Mouse (Mus musculus): Measurements from ENCODE around the gene Ccdc27. TPM values are rescaled to one million over a fixed set of nuclear protein-coding genes. Genes with fewer than 3 reads are reported as not detected.

Ccdc27 gene
- polyA plus RNA-seq, 1 experiment from 2014 or later: not detected

DNA sequence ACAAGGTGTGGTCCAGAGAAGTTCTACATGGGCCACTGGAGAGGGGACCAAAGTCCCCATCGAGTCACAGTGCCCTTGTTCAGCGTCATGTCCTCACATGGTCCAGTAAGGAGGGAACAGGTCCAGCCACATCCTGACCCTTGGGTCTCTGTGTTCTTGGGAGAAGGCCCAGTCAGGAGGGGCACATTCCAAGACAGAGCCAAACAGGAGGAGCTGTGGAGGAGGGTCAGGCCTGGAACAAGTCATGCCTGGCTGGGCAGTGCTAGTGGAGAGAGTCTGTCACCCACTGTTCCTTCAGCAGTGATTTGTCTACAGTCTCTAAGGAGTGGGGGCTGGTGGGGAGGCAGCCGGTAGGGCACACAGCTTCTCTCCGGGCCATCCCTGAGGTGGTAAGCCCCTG is 20.1 kb downstream of the Ccdc27 start:
- Histone ChIP-seq H3K9me3 (ENCODE audit: control insufficient read depth, low read length) (no peaks in the 10 kb centered on the region), H3K9ac (ENCODE audit: low read length) (no peak overlapping the region), H3K36me3 (ENCODE audit: control insufficient read depth, insufficient read depth, low read length) (peaks cover 27% of the 10 kb centered on the region), H3K27ac (ENCODE audit: low read depth, low read length) (no peak overlapping the region), H3K4me2 (no peak overlapping the region), H3K4me3 (ENCODE audit: low read depth, low read length) (no peak overlapping the region), H3K4me1 (ENCODE audit: control insufficient read depth, insufficient read depth, low read length) (peaks cover 14% of the 10 kb centered on the region), H3K27me3 (ENCODE audit: control insufficient read depth, insufficient read depth, low read length) (peaks cover 2% of the 10 kb centered on the region; the same call in 1 of the 2 replicates)
- ATAC-seq (ENCODE audit: low FRiP score) (no peak), DNase-seq (ENCODE audit: low spot score, missing footprints) (no peak)
- 82% methylated on average over 4 of the region's 4 CpGs for WGBS

DNA sequence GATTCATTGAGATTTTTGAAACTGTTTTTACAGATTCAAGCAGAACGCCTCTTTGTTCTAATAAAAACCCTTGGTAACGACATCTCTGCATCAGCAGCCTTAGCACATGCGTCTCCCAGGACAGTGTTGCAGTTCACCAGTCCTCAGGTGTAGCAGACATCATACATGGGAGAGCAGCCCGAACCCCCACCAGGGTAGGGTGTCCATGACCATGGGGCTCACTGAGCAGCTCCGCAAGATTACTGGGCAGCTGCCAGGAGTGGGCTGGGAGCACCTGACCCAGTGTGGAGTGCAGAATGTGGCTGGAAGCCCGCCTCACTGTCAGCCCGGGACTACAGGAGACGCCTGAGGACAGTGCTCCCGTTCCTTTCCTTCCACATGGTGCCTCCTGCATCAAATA is 21.0 kb downstream of the Ccdc27 start:
- WGBS: 93% methylated on average over 9 of the region's 9 CpGs
- no peak for DNase-seq (ENCODE audit: low spot score, missing footprints)
- ATAC-seq (ENCODE audit: low FRiP score): no peak
- no peak overlapping the region for H3K9ac ChIP-seq (ENCODE audit: low read length)
- H3K27ac ChIP-seq (ENCODE audit: low read depth, low read length): no peak overlapping the region
- H3K36me3 ChIP-seq (ENCODE audit: control insufficient read depth, insufficient read depth, low read length): peaks cover 34% of the 10 kb centered on the region
- peaks cover 2% of the 10 kb centered on the region; the same call in 1 of the 2 replicates for H3K27me3 ChIP-seq (ENCODE audit: control insufficient read depth, insufficient read depth, low read length)
- H3K4me1 ChIP-seq (ENCODE audit: control insufficient read depth, insufficient read depth, low read length): peaks cover 14% of the 10 kb centered on the region
- no peak overlapping the region for H3K4me2 ChIP-seq
- H3K9me3 ChIP-seq (ENCODE audit: control insufficient read depth, low read length): no peaks in the 10 kb centered on the region
- no peak overlapping the region for H3K4me3 ChIP-seq (ENCODE audit: low read depth, low read length)

DNA sequence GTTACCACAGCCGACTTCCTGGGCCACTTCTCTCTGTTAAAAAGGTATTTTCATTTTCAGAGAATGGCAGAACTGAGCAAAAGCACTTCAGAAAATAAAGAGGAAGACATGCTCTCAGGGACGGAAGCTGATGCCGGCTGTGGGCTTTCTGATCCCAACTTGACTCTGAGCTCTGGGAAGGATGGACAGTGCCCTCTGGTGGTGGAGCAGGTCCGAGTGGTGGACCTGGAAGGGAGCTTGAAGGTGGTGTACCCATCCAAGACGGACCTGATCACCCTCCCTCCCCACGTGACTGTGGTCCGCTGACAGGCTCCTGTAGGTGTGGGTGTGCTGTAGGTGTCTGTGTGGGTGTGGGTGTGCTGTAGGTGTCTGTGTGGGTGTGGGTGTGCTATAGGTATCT is 22.9 kb downstream of the Ccdc27 start:
- peaks cover 4% of the 10 kb centered on the region; the same call in 1 of the 2 replicates for H3K4me1 ChIP-seq (ENCODE audit: control insufficient read depth, insufficient read depth, low read length)
- no peak overlapping the region for H3K9ac ChIP-seq (ENCODE audit: low read length)
- H3K4me3 ChIP-seq (ENCODE audit: low read depth, low read length): no peak overlapping the region
- H3K4me2 ChIP-seq: no peak overlapping the region
- no peak for DNase-seq (ENCODE audit: low spot score, missing footprints)
- H3K27me3 ChIP-seq (ENCODE audit: control insufficient read depth, insufficient read depth, low read length): no peaks in the 10 kb centered on the region
- WGBS: 76% methylated on average over 7 of the region's 7 CpGs
- ATAC-seq (ENCODE audit: low FRiP score): no peak
- H3K27ac ChIP-seq (ENCODE audit: low read depth, low read length): no peak overlapping the region
- no peaks in the 10 kb centered on the region for H3K9me3 ChIP-seq (ENCODE audit: control insufficient read depth, low read length)
- H3K36me3 ChIP-seq (ENCODE audit: control insufficient read depth, insufficient read depth, low read length): peaks cover 39% of the 10 kb centered on the region

DNA sequence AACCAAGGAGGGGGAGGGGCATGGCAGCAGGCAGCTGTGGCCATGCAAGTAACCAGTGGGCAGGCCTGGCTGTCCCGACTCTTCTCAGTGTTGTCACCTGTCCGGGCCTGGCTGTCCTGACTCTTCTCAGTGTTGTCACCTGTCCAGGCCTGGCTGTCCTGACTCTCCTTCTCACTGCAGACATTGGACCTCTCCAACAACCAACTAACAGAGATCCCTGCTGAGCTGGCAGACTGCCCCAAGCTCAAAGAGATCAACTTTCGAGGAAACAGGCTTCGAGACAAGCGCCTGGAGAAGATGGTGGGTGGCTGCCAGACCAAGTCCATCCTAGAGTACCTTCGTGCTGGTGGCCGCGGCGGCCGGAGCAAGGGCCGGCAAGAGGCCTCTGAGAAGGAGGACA is 27.0 kb downstream of the Ccdc27 start:
- H3K4me1 ChIP-seq (ENCODE audit: control insufficient read depth, insufficient read depth, low read length): peaks cover 12% of the 10 kb centered on the region
- H3K4me2 ChIP-seq: no peak overlapping the region
- H3K36me3 ChIP-seq (ENCODE audit: control insufficient read depth, insufficient read depth, low read length): peaks cover 33% of the 10 kb centered on the region
- WGBS: 94% methylated on average over 11 of the region's 11 CpGs
- H3K4me3 ChIP-seq (ENCODE audit: low read depth, low read length): no peak overlapping the region
- H3K9me3 ChIP-seq (ENCODE audit: control insufficient read depth, low read length): no peaks in the 10 kb centered on the region
- ATAC-seq (ENCODE audit: low FRiP score) (no peak), DNase-seq (ENCODE audit: low spot score, missing footprints) (no peak)
- no peaks in the 10 kb centered on the region for H3K27me3 ChIP-seq (ENCODE audit: control insufficient read depth, insufficient read depth, low read length)
- H3K27ac ChIP-seq (ENCODE audit: low read depth, low read length): no peak overlapping the region
- no peak overlapping the region for H3K9ac ChIP-seq (ENCODE audit: low read length)

DNA sequence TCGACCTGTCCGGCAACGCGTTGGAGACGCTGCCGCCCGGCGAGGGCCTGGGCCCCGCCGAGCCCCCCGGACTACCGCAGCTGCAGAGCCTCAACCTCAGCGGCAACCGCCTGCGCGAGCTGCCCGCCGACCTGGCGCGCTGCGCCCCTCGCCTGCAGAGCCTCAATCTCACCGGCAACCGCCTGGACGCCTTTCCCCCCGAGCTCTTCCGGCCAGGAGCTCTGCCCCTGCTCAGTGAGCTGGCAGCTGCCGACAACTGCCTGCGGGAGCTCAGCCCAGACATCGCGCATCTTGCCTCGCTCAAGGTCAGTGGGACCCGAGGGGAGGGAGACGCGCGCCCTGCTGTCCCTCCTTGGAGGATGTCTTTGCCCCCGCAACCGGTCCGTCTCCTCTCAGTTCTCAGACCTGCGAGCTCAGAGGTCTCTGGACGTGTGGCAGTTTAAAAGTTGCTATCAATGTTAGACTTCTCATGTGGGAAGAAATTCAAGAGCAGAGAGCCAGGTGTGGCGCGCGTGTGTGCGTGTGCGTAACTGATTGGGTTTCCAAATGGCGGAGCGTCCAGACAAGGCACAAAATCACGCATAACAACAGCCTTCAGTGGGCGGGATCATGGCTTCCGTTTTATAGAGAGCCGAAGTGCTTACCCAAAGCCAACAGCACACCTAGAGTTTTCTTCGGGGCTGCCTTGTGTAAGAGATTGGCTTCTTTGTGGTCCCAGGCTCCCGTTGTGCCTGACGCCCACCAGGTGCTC is 30.2 kb downstream of the Ccdc27 start:
- Histone ChIP-seq H3K4me3 (ENCODE audit: low read depth, low read length) (peak overlapping the region; percentile 100), H3K27ac (ENCODE audit: low read depth, low read length) (no peak overlapping the region), H3K9ac (ENCODE audit: low read length) (peak overlapping the region; percentile 93), H3K36me3 (ENCODE audit: control insufficient read depth, insufficient read depth, low read length) (peaks cover 11% of the 10 kb centered on the region), H3K9me3 (ENCODE audit: control insufficient read depth, low read length) (no peaks in the 10 kb centered on the region), H3K27me3 (ENCODE audit: control insufficient read depth, insufficient read depth, low read length) (no peaks in the 10 kb centered on the region), H3K4me2 (peak overlapping the region; percentile 99), H3K4me1 (ENCODE audit: control insufficient read depth, insufficient read depth, low read length) (peaks cover 12% of the 10 kb centered on the region)
- WGBS: 3% methylated on average over 51 of the region's 55 CpGs
- no peak for ATAC-seq (ENCODE audit: low FRiP score)
- no peak for DNase-seq (ENCODE audit: low spot score, missing footprints)

DNA sequence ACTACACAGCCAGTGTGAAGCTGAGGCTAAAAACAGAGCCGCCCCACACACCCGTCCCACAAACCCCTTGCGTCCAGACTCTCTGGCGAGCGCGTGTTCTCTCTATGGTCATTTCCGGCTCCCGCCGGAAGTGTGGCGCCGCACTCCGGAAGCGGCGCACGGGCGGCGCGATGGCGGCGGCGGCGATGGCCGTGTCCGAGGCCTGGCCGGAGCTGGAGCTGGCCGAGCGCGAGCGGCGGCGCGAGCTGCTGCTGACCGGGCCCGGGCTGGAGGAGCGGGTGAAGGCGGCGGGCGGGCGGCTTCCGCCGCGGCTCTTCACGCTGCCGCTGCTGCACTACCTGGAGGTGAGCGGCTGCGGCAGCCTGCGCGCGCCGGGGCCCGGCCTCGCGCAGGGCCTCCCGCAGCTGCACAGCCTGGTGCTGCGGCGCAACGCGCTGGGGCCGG is 30.8 kb downstream of the Ccdc27 start, which contains the start of gene Lrrc47:
TSS of gene Lrrc47 (plus strand) at position 86 of the 444 bp plus-strand sequence.
- no peaks in the 10 kb centered on the region for H3K27me3 ChIP-seq (ENCODE audit: control insufficient read depth, insufficient read depth, low read length)
- H3K4me1 ChIP-seq (ENCODE audit: control insufficient read depth, insufficient read depth, low read length): peaks cover 12% of the 10 kb centered on the region
- H3K9me3 ChIP-seq (ENCODE audit: control insufficient read depth, low read length): no peaks in the 10 kb centered on the region
- no peak within 1 kb of the TSS for H3K27ac ChIP-seq (ENCODE audit: low read depth, low read length)
- H3K36me3 ChIP-seq (ENCODE audit: control insufficient read depth, insufficient read depth, low read length): peaks cover 7% of the 10 kb centered on the region
- DNase-seq (ENCODE audit: low spot score, missing footprints): peak; percentile 98
- H3K9ac ChIP-seq (ENCODE audit: low read length): peak within 1 kb of the TSS; percentile 93
- WGBS: 0% methylated on average over 49 of the region's 59 CpGs
- peak within 1 kb of the TSS; percentile 100 for H3K4me3 ChIP-seq (ENCODE audit: low read depth, low read length)
- peak; percentile 96 for ATAC-seq (ENCODE audit: low FRiP score)
- H3K4me2 ChIP-seq: peak within 1 kb of the TSS; percentile 99

DNA sequence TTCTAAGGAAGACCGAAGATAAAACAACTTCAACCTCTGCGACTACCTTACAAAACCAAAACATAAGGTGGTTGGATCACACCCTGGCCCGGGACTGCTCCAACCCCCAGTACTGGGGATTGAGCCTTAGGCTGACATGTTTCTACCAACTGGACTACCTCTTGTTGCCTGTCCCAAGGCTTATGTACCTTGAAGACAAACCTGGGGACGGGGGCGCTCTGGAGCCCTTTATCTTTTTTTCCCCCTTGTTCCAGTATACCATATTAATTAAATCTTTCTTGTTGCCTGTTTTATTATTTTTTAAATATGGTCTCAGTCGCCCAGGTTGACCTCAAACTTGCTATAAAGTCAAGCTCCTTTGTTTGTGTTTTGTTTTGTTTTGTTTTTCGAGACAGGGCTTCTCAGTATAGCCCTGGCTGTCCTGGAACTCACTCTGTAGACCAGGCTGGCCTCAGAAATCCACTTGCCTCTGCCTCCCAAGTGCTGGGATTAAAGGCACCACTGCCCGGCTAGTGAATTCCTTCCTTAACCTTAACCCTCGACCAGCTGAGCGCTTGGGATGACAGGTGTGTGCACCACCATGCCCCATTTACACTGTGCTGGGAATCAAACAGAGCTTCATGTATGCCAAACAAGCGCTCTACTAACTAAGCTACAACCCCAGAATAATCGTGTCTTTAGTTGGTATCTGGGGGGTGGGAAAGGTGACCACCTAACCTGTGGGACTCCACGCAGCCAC is 31.4 kb downstream of the Ccdc27 start:
- Histone ChIP-seq H3K9ac (ENCODE audit: low read length) (peak overlapping the region; percentile 93), H3K4me2 (peak overlapping the region; percentile 99), H3K27me3 (ENCODE audit: control insufficient read depth, insufficient read depth, low read length) (no peaks in the 10 kb centered on the region), H3K27ac (ENCODE audit: low read depth, low read length) (no peak overlapping the region), H3K4me1 (ENCODE audit: control insufficient read depth, insufficient read depth, low read length) (peaks cover 12% of the 10 kb centered on the region), H3K4me3 (ENCODE audit: low read depth, low read length) (peak overlapping the region; percentile 100), H3K9me3 (ENCODE audit: control insufficient read depth, low read length) (no peaks in the 10 kb centered on the region), H3K36me3 (ENCODE audit: control insufficient read depth, insufficient read depth, low read length) (peaks cover 12% of the 10 kb centered on the region)
- 31% methylated on average over 13 of the region's 13 CpGs for WGBS
- DNase-seq (ENCODE audit: low spot score, missing footprints): no peak
- peak; percentile 65 for ATAC-seq (ENCODE audit: low FRiP score)

DNA sequence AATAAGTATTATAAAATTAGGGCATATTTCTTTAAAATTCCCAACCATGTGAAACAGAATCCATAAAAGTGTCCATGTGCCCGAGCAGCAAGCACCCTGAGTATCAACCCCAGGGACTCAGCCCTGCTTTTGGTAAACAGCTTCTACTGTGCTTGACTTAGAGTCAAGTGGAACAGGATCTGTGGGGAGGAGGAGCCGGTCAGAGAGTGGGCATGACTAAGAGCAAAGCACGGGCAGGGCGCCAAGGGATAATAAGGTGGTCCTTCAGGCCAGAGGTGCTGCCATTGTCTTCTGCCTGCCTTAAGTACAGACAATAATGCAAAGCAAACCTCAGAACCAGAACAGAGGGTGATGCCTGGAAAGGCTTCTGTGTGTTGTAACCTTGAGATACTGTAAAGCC is 34.7 kb downstream of the Ccdc27 start:
- 79% methylated on average over 4 of the region's 4 CpGs for WGBS
- H3K4me3 ChIP-seq (ENCODE audit: low read depth, low read length): no peak overlapping the region
- ATAC-seq (ENCODE audit: low FRiP score) (no peak), DNase-seq (ENCODE audit: low spot score, missing footprints) (no peak)
- no peaks in the 10 kb centered on the region for H3K9me3 ChIP-seq (ENCODE audit: control insufficient read depth, low read length)
- H3K9ac ChIP-seq (ENCODE audit: low read length): no peak overlapping the region
- no peak overlapping the region for H3K27ac ChIP-seq (ENCODE audit: low read depth, low read length)
- no peaks in the 10 kb centered on the region for H3K27me3 ChIP-seq (ENCODE audit: control insufficient read depth, insufficient read depth, low read length)
- peaks cover 8% of the 10 kb centered on the region for H3K36me3 ChIP-seq (ENCODE audit: control insufficient read depth, insufficient read depth, low read length)
- peaks cover 3% of the 10 kb centered on the region for H3K4me1 ChIP-seq (ENCODE audit: control insufficient read depth, insufficient read depth, low read length)
- no peak overlapping the region for H3K4me2 ChIP-seq

DNA sequence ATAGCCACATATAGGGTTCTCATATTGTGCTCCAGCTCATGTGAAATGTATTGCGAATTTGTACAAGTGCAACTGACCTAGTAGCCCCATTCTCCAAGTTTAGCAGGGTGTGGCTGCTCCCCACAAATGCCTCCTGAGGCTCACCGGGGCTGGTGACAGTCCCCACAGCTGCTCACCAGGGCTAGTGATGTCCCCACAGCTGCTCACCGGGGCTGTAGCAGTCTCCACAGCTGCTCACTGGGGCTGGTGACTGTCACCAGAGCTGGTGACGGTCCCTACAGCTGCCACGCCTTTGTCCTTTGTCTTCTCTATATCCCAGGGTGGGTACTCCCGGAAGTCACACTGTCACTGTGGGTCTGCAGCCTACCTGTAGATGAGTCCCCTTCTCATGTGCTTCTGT is 36.2 kb downstream of the Ccdc27 start:
- ATAC-seq (ENCODE audit: low FRiP score) (no peak), DNase-seq (ENCODE audit: low spot score, missing footprints) (no peak)
- Histone ChIP-seq H3K27ac (ENCODE audit: low read depth, low read length) (no peak overlapping the region), H3K9me3 (ENCODE audit: control insufficient read depth, low read length) (no peaks in the 10 kb centered on the region), H3K9ac (ENCODE audit: low read length) (no peak overlapping the region), H3K27me3 (ENCODE audit: control insufficient read depth, insufficient read depth, low read length) (no peaks in the 10 kb centered on the region), H3K4me2 (no peak overlapping the region), H3K4me1 (ENCODE audit: control insufficient read depth, insufficient read depth, low read length) (no peaks in the 10 kb centered on the region), H3K36me3 (ENCODE audit: control insufficient read depth, insufficient read depth, low read length) (peaks cover 10% of the 10 kb centered on the region), H3K4me3 (ENCODE audit: low read depth, low read length) (no peak overlapping the region)
- 90% methylated on average over 6 of the region's 6 CpGs for WGBS
